Mouse (Mus musculus): ENCODE data around the gene Pigm. TPM values are rescaled to one million over a fixed set of nuclear protein-coding genes. Genes with fewer than 3 reads are reported as not detected.

Gene Pigm
- total RNA-seq, 2 experiments from 2014 or later = 5.2 to 5.3 TPM

- no peak for ATAC-seq (replicated peaks; ENCODE audit: low FRiP score, poor library complexity, severe bottlenecking)
These were observed 33.1 kb downstream of the Pigm start for GRCm38 (mm10) chr1:172409431-172409830.

DNA sequence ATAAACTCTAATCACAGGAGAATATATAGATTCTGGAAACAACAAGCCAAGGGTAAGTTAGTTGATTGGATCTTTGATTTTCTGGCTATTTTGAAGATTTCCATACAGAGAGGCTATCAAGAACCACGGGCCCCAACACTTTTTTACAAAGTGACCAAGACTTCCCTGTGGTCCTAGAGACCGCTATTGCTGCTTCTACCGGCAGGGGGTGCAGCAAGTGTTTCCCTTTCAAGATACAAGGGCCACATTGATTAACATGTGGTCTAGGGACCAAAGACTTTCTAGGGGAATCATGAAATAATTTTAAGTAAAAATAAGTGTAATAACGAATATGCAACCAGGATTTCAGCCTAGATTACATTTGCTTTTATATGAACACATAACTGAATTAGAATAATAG lies 34.5 kb downstream of the Pigm start:
- no peak for ATAC-seq (replicated peaks; ENCODE audit: low FRiP score, poor library complexity, severe bottlenecking)

DNA sequence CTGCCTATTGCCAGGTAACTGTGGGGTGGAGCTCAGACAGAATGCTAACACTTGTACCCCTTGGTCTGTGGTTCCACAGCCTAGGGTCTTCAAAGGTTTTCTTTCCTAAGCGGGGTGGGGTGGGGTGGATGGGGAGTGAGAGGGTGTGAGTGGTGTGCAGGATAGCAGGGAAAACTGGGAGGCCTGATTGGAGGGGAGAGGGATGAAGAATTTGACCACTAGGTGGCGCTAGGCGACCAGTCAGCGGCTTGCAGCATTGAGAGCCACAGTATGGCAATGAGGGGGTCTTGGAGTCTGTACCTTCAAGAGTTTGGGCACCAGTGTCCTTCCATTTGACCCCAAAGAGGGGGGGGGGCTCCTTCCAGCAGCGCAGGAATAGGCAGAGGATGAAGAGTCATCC lies 35.9 kb downstream of the Pigm start:
- ATAC-seq (replicated peaks; ENCODE audit: low FRiP score, poor library complexity, severe bottlenecking) = peak; percentile 56

DNA sequence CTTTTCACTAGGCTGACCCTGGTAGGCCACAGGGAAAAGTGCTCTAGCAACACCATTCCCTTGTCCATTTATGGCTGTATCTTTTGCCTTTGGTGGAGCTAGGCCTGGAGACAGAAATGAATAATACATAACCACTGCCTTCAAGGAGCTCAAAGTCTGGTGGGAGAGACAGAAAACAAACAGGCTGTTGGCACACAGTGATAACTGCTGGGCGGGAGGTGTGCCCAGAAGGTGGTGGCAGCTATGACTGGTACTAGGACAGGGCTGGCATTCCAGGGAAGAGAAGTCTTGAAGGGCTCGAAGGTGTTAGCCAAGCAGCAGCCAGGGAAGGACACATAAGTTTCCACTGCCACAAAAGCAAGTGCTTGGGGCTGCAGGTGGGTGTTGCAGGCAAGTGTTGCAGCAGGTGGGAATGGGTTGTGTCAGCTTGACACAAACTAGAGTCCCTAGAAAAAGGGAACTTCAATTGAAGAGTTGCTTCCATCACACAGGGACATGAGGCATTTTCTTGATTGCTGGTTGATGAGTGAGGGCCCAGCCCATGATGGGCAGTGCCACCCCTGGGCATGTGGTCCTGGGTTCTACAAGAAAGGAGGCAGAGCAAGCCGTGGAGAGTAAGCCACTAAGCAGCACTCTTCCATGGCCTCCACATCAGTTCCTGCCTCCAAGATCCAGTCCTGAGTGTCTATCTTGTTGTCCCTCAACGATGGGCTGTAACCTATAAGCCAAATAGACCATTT lies 37.3 kb downstream of the Pigm start:
- no peak for ATAC-seq (replicated peaks; ENCODE audit: low FRiP score, poor library complexity, severe bottlenecking)

DNA sequence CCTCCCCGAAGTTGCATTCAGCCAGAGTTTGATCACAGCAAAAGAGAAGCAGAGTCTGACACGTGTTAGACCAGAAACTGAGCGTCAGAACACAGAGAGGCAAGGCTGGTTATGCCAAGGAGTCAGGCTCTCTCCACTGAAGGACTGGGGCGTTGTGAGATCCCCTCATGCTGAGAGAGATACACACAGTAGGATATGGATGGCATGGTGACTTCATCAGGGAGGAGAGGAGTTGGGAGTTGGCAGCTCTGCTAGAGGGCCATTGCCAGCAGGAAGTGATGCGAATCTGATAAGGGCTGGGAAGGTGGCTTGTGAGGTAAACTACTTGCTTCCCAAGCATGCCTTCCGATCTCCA lies 37.9 kb downstream of the Pigm start:
- ATAC-seq (replicated peaks; ENCODE audit: low FRiP score, poor library complexity, severe bottlenecking) = no peak

GRCm38 (mm10) chr1:172415061-172415460 lies 38.7 kb downstream of the Pigm start:
- no peak for ATAC-seq (replicated peaks; ENCODE audit: low FRiP score, poor library complexity, severe bottlenecking)

GRCm38 (mm10) chr1:172418173-172418572 lies 41.8 kb downstream of the Pigm start:
- no peak for ATAC-seq (replicated peaks; ENCODE audit: low FRiP score, poor library complexity, severe bottlenecking)

DNA sequence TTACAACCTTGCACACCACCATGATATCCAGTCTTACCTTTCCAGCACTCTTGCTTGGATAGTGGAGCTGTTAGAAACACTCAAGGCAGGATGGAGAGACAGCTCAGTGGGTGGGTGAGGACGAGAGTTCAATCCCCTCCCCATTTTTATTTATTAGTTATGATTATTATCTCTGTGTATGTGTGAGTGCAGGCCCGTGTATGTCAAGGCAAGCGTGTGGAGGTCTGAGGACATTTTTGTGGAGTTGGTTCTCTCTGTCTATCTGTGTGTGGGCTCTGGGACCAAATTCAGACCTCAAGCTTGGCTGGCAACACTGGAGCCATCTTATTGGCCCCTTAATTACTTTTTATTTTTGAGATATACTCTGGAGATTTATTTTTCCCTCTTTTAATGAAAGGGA lies 42.3 kb downstream of the Pigm start:
- ATAC-seq (replicated peaks; ENCODE audit: low FRiP score, poor library complexity, severe bottlenecking) = no peak

DNA sequence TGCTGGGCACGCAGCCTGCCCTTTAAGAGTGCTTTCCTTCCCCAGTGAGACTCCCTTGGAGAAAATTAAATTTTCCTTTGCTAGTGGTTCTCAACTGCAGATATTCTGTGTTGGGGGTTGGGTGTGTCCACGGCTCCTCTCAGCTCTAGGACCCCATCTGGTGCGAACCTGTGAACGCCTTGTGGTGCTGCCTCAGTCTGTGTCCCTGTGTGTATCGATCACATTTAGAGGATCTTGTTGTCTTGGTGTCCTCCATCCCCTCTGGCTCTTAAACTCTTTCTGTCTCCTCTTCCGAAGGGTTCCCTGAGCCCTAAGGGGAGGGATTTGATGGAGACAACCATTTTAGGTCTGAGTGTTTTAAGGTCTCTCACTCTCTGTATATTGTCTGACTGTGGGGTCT lies 43.8 kb downstream of the Pigm start:
- no peak for ATAC-seq (replicated peaks; ENCODE audit: low FRiP score, poor library complexity, severe bottlenecking)

DNA sequence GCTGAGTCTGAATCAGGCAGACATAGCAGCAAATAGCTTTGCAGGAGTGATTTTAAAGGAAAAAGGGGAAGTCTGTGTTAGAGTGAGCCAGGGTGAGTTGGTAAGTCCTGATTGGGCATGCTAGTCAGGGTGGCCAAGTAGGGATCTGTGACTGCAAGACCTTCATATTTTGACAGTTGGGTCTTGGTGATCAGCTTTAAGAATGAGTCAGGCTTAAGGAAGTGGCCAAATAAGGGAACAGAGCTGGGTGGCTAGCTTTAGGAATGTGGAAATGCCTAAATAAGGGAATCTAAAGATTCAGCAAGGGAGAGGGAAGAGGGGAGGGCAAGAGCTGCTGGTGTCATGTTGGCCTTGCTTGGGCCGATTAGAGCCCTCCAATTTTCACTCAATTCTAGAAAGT lies 47.0 kb downstream of the Pigm start:
- ATAC-seq (replicated peaks; ENCODE audit: low FRiP score, poor library complexity, severe bottlenecking) = no peak

DNA sequence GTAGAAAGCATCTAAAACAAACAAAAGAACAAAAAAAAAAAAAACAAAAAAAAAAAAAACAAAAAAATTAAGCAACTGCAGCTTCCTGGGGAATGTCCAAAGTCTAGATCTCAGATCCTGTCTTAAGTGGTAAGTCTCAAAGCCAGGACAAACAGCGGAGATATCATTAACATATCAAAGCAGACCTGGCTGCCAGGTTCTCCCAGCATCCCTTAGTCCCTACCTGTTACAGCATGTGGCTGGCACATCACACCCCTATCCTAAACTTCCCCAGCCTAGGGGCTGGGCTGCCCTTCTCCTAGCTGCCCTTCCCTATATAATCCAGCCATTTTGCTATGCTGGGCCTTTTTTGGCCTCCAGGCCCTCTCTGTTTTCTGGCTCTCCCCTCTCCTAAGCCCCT lies 50.1 kb downstream of the Pigm start:
- ATAC-seq (replicated peaks; ENCODE audit: low FRiP score, poor library complexity, severe bottlenecking) = no peak

DNA sequence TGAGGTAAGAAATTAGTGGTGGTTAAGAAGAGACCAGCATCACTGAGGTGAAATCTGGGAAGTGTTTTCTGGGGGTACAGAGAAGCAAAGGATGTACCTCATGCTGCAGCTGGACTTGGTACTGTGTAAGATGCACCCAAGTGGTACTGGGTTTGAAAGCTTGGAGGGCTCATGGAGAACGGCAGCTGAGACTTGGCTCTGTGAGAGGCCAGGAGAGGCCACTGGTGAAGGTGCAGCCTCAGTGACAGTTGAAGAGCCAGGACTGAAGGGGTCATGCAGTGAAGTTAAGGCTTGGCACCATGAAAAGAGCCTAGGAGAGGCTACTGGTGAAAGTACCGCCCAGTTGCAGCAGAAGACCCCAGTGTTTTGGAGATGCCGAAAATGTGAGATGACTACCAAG lies 51.5 kb downstream of the Pigm start:
- no peak for ATAC-seq (replicated peaks; ENCODE audit: low FRiP score, poor library complexity, severe bottlenecking)

GRCm38 (mm10) chr1:172428614-172429013 lies 52.3 kb downstream of the Pigm start:
- ATAC-seq (replicated peaks; ENCODE audit: low FRiP score, poor library complexity, severe bottlenecking) = no peak

DNA sequence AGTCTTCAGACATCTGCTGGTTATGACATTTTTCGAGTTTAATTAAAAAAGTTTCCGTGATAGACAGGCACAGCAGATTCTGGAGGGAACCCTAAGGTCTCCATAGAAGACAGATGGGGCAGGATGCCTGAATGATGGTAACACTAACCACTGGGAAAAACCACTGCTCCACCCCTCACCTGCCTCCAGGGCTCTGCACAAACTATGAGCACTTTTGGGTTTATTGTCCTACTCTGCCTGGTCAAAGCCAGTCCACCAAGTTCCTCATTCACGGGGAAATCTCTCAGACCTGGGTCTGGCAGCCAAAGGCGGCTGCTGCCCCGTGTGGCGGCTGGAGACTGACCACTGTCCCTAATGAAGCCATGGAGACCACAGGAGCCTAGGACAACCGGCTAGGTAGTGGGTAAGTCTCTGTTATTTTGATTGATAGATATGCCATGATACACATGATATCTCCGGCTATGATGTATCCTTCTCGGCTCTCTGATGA lies 54.4 kb downstream of the Pigm start:
- ATAC-seq (replicated peaks; ENCODE audit: low FRiP score, poor library complexity, severe bottlenecking) = no peak

DNA sequence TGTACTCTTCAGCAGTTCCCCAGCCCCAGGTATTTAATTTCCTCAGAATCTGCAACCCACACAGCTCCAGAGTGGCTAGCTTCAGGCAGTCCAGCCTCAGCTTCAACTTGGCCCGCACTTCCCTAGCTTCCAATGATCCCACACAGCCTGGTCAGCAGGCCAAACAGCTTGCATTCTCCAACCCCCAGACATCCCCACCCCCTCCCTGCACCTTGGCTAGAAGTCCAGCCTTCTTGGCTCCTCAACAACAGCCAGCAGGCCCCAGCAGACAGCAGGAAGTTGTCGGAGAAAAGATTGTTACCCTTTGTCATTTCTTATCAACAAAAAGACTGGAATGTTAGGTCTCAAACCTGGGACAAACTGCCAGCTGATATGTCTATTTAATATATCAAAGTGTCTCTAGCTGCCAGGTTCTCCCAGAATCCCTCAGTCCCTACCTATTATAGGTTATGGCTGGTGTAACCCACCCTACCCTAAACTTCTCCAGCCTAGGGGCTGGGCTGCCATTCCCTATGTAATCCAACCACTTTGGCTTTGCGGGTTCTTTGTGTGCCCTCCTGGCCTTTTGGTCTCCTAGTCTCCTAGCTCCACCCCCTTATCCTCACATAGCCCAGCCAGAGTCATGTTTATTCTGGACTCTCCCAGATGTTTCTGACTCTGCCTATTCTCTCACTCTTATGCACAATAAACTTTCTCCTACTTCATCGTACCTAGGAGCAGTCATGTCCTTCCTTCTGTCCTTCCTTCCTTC lies 55.7 kb downstream of the Pigm start:
- ATAC-seq (replicated peaks; ENCODE audit: low FRiP score, poor library complexity, severe bottlenecking) = no peak

GRCm38 (mm10) chr1:172432587-172432955 lies 56.2 kb downstream of the Pigm start:
- no peak for ATAC-seq (replicated peaks; ENCODE audit: low FRiP score, poor library complexity, severe bottlenecking)

GRCm38 (mm10) chr1:172433012-172433850 lies 56.9 kb downstream of the Pigm start:
- no peak for ATAC-seq (replicated peaks; ENCODE audit: low FRiP score, poor library complexity, severe bottlenecking)
